Mouse (Mus musculus): ENCODE data around the gene Ptprj.
A peak's percentile ranks its signal among the peaks of the same experiment; 100 is the strongest.

The Ptprj gene

GRCm38 (mm10) chr2:90559688-90560196 is 20.7 kb downstream of the Ptprj start:
- peak; percentile 44 for DNase-seq (ENCODE audit: low read depth, low spot score)

- peak; percentile 55 for DNase-seq (ENCODE audit: low read depth, low spot score)
Measured at GRCm38 (mm10) chr2:90559015-90559687, 21.3 kb downstream of the Ptprj start.

- DNase-seq (ENCODE audit: low read depth, low spot score) = no peak
Measured at GRCm38 (mm10) chr2:90558361-90558760, 22.1 kb downstream of the Ptprj start.

GRCm38 (mm10) chr2:90557913-90558312 is 22.5 kb downstream of the Ptprj start:
- DNase-seq (ENCODE audit: low read depth, low spot score) = peak; percentile 65

DNA sequence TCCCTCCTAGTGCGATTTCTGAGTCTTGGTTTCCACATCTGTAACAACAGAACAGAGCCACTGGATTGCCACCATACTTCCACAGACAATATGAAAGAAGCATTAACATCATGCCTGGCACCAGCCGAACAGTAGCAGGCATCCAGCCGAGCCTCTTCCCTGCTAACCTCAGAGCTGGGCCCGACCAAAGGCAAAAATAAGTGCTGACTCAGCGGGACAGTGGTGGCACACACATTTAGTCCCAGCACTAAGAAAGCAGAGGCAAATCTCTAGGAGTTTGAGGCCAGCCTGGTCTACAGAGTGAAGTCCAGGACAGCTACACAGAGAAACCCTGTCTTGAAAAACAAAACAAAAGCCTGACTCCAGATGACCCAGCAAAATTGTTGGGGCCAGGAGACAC is 24.7 kb downstream of the Ptprj start:
- DNase-seq (ENCODE audit: low read depth, low spot score) = no peak

DNA sequence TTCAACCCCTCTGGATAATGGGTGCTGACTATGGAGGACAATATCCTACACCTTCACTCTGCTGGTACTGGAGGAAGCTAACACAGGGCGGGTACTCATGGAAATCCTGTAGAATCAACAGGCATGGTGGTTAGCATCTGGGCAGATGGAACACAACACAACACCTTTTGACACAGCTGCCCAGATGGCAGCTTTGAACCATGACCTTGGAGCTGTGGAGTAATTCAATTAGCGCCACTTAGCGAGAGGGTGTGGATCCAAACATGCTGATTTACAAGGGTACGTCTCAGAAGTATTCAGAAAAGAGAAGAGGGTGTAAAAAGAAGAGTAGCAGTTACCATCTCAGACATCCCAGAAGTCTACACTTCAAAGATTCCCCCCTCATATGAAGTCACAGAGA is 25.6 kb downstream of the Ptprj start:
- DNase-seq (ENCODE audit: low read depth, low spot score) = no peak

DNA sequence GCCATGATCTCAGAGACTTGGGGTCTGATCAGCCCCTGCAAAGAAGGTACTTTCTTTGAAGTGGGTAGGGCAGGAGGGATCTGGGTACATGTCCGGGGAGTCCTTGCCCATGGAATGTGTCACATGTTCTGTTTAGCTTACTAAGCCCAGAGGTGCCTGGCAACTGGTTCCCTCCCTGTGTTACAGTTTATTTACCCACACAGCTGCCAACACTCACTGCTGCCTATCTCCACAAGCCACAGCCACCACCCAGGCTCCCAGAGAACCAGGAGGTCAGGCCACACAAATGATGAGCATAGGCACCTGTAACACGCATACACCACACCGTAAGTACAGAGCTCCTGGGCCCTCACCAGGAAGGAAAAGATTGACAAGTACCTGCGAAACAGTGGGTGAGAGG is 26.6 kb downstream of the Ptprj start:
- DNase-seq (ENCODE audit: low read depth, low spot score) = no peak

DNA sequence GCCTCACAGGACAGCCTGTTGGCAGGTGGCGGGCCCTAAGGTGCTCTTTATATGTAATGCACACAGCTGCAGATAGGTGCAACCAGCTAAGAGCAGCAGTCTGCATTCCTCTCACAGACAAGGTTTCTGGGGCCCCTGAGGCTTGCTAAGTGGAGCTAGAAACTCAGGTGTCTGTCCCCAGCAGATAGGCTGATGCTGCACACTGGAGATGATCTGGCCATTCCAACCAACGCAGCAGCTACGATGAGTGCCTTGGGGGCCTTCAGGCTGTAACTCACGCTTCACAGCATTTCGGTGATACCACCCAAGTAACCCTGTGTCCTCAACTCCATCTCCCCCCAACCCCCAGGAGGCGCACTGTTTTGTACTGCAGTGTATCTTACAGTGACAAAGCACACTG is 29.8 kb downstream of the Ptprj start:
- DNase-seq (ENCODE audit: low read depth, low spot score) = no peak

GRCm38 (mm10) chr2:90548541-90548940 is 31.9 kb downstream of the Ptprj start:
- no peak for DNase-seq (ENCODE audit: low read depth, low spot score)

DNA sequence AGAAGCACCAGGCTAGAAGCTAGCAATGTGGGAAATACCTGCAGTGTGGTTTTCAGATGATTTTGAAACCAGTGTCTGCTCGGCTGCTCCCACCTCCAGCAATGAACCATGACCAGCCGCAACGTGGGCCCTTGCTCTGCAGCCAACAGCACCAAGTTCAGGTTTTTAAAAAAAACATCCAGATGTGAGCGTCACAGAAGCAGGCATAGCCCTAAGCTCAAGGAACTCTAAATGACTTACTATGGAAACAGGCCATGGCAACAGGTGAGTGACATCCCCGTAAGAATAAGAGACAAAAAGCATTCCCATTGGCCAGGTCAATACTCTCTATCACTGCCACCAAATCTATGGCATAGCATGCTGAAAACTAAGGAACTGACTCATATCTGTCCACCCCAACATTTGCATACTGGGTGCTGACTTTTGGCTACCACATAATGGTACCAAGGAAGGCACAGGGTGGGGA is 33.3 kb downstream of the Ptprj start:
- no peak for DNase-seq (ENCODE audit: low read depth, low spot score)

- DNase-seq (ENCODE audit: low read depth, low spot score) = peak; percentile 83
Measured at GRCm38 (mm10) chr2:90545261-90545660, 35.2 kb downstream of the Ptprj start.

GRCm38 (mm10) chr2:90543989-90544388 is 36.5 kb downstream of the Ptprj start:
- peak; percentile 95 for DNase-seq (ENCODE audit: low read depth, low spot score)

DNA sequence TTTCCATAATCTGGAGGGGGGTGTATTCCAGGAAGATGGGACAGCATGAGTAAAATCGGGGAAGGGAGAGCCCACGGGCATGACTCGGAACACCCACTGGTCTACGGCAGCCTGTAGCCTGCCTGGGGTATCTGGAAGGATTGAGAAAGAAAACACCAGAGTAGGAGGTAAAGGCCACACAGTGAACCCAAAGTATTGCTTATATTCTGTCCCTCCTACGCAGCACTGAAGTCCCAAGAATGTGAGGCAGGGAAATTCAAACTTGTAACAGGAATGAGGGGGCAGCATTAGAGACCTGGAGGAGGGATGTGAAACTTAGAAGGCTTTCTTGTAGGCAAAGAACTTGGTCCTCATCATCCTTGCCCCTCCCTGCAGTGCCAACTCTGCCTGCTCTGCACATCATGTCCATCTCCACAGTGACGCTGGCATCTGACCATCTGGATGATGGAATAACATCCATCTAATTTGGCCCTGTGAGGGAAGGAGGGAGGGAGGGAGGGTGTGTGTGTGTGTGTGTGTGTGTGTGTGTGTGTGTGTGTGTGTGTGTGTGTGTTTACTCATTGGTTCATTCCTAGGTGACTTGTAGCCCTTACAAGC is 37.2 kb downstream of the Ptprj start:
- peak; percentile 75 for DNase-seq (ENCODE audit: low read depth, low spot score)

DNA sequence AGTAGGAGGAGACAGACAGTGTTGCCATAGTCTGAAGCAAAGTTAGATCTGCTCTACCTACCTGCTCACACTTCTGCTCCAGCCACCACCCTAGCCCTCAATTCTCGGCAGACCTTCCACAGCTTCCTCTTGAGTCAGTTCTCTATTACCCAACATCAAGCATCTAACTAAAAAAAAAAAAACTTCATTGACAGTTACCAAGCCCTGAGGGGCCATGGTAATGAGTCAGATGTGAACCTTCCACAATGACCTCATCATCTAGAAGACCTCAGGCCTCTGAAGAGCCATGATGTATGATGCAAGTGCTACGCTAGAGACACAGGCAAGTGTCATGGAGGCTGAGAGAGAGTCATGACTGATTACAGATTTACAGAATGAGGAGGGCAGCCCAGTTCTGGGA is 37.8 kb downstream of the Ptprj start:
- DNase-seq (ENCODE audit: low read depth, low spot score) = no peak

DNA sequence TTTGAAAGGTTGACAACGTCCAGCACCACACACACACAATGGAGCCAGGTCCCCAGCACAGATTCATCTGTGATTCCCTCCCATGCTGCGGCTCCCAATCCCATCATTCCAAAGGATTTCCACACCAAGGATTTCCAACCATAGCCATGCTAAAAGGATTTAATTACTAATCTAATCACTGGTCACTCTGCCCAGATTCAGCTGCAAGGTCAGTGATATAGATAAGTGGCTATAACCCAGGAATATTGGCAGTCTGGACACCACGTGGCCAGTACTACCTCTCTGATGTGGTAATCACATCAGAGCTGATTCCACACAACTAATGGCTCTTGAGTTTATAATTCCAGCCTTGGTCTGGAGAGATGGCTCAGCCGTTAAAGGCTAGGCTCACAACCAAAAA is 41.2 kb downstream of the Ptprj start:
- DNase-seq (ENCODE audit: low read depth, low spot score) = no peak

DNA sequence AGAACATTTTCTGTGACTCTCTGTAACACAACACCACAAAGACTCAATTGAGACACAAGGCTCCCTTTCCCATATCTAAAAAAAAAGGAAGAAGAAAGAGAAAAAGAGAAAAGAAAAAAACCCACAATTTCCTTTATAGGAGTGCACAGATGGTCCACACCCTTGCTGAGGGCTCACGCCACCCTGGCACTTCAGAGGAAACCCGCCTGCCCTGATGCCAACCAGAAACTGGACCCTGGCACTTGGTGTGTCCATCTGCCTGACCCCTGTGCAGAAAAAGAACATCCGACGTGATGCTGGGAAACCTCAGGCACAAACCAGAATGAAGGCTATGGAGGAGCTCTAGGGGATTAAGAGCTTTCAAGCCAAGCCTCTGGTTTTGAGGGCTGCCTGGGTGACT is 43.2 kb downstream of the Ptprj start:
- DNase-seq (ENCODE audit: low read depth, low spot score) = peak; percentile 74

DNA sequence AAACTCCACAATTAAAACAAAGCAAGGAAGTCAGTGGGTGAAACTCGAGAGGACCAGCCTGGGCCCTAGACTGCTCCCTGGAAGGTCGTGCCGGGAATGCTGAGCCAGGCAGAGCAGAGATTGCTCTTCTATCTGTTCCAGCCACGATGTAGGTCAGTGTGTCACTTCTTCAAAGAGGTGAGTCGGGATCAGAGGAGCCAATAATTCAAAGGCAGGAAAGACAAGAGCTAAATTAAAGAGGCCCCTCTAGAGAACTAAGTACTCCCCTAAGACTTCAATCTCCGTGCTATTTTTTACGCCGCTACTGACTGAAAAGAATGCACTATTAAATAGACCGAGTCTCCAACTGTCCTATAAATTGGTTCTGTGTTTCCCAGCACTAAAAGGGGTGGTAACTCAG is 43.9 kb downstream of the Ptprj start:
- DNase-seq (ENCODE audit: low read depth, low spot score) = no peak

DNA sequence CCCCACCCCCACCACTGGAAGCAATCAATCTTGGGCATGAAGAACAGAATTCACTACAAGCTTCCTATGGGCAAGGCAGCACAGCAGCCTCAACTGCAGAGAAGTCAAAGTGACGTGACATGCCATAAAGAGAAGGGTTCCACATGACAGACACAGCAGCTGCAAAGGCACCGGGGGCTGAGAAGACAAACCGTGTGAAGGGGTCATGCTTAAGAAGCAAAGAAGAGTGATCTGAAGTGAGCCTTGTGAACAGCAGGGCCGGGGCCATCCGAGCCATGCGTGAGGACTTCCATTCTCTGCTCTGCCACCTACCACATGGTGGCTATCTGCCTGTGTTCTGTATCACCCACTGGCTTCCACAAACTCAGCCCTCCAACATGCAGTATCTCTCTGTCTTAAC is 45.7 kb downstream of the Ptprj start:
- no peak for DNase-seq (ENCODE audit: low read depth, low spot score)

- no peak for DNase-seq (ENCODE audit: low read depth, low spot score)
Measured at GRCm38 (mm10) chr2:90533944-90534343, 46.5 kb downstream of the Ptprj start.

DNA sequence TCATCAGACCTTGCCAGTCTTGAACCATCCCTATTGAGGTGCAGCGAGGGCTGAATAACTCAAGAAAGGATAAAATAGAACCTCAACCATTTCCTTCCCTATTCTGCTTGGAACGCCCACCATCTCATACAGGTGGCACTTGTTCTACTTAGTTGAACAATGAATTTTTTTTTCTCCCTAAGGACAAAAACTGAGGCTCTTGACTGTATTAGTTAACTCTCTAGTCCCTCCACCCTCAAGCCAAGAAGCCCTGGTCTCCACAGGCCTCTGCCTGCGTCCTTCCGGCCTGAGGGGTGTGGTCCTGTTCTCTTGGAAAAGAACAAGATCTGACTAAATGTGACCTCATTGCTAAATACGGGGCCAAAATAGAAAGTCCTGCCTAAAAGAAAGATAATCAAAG is 48.4 kb downstream of the Ptprj start:
- DNase-seq (ENCODE audit: low read depth, low spot score) = no peak

- no peak for DNase-seq (ENCODE audit: low read depth, low spot score)
Measured at GRCm38 (mm10) chr2:90528107-90528506, 52.3 kb downstream of the Ptprj start.

DNA sequence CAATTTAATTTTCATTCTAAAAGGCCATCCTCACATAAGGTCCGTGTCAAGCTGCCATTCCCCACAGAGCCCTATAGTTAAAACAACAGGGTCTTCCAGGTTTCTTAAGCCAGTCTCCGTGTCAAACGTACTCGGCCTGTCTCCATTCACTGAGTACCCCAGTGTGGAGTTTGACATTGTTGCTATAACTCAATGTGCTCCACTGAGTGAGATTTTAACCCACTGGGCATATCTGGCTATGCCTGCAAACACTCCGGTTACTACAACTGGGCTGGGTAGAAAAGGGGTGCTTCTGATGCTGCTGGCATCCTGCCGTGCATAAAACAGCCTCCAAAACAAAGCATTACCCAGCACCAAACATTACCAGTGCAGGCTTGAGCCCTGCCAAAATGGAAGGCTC is 53.5 kb downstream of the Ptprj start:
- DNase-seq (ENCODE audit: low read depth, low spot score) = peak; percentile 33

DNA sequence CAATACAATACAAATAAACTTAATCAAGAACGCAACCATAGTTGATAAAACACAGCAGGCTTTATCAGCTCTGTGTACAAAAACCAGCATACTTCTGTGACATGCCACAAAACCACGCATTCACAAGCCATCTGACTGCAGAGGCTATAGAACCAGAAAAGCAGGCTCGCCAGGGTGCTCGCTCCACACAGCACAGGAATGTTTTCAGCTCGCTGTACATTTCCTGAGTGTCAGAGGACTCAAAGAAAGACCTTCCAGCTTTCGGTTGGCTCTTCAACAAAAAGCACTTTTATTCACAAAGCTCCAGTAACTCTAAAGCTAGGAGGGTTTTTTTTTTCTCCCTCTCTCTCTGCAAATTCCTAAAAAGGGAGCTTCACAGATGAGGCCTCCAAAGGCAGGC is 53.9 kb downstream of the Ptprj start:
- DNase-seq (ENCODE audit: low read depth, low spot score) = peak; percentile 65

Data from brain, adult 2 months (tissue).